Mouse (Mus musculus): ENCODE measurements around the gene Zfp97.
"Not testable (repeated sequence)": the region's sequence is repeated elsewhere in the genome, so short reads cannot be mapped to it uniquely, and the experiment has no call there.

Gene Zfp97

GRCm38 (mm10) chr17:17120830-17121502 is at the start of gene Zfp97:
Zfp97 (plus strand) TSS chr17:17121415.
- DNase-seq (ENCODE audit: low read depth, low spot score) = not testable (repeated sequence)

GRCm38 (mm10) chr17:17178757-17179413 is 57.7 kb downstream of the Zfp97 start:
- DNase-seq (ENCODE audit: low read depth, low spot score) = not testable (repeated sequence)

GRCm38 (mm10) chr17:17194761-17195160 is 73.5 kb downstream of the Zfp97 start:
- DNase-seq (ENCODE audit: low read depth, low spot score) = not testable (repeated sequence)

DNA sequence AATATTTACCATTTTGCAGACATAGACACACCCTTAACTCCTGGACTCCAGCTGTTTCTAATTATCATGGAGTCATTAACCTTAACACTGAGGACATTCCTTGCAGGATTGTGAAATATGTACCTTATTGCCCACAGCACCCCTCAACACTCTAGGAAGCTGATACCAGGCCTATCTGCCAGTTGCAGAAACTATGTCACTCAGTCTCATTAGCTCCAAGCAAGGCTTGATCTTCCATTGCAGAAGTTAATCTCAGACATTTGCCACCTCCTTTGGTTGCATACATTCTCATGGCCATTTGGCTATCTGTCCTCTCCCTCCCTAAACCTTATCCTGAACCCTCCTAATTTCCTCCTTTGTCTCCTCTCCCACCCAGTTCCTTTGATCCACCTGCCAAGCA is 74.0 kb downstream of the Zfp97 start:
- no peak for DNase-seq (ENCODE audit: low read depth, low spot score)

DNA sequence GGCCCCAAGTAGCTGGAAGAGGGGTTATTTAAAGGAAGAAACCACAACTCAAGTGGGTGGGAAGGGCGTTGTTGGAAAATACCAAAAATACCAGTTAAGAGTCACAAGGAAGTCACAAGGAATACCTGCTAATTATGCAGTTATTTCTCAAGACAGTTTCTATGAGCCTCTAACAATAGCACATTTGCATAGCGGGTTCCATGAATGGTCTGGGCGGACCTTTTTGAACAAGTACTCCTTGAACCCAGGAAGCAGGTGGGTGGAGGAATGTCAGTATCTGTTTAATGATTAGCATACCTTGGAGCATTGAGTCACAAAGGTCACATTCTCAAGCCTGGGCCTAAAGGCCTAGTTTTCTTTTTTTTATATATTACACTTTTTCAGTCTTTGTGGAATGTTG is 74.9 kb downstream of the Zfp97 start:
- not testable (repeated sequence) for DNase-seq (ENCODE audit: low read depth, low spot score)
